Mouse (Mus musculus): ENCODE data around the gene Nme2.

The Nme2 gene

DNA sequence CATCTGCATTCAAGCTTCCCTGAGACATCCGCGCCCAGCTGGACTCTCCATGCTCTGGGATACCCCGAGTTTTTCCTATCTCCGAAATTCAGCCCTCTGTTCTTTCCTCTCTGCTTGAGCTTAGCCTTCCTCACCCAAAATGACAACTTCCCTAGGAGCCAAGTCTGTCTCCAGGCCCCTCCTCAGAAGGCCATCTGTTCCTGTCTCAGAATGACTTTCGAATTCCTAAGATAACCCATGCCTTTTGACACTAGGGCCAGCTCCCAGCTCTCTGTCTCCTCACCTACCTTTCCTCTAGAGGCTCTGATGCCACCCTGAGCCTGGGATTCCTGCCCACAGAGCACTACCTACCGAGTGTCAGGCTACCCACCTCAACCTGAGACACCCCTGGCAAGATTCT is at the start of gene Nme2:
TSS of gene Nme2 (minus strand) at position 101 of the 400 bp plus-strand sequence.
- DNase-seq (ENCODE audit: low spot score in 2 of 2), result no peak

DNA sequence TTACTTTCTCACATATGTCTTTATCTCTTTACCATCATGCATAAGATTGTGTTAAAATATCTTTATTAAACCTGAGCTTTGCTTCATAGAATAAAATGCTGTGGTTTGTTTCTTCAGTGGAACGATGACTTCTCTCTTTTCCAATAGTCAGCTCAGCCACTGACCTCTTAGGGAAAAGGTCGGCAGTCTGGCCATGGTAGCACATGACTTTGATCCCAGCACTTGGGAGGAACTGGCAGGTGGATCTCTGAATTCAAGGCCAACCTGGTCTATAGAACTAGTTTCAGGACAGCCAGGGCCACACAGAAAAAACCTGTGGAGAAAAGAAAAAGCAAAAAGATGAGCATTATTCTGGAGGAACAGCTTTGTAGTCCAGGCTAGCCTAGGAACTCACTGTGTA is 47.3 kb upstream of the Nme2 start:
- DNase-seq (ENCODE audit: low spot score in 2 of 2), result no peak

DNA sequence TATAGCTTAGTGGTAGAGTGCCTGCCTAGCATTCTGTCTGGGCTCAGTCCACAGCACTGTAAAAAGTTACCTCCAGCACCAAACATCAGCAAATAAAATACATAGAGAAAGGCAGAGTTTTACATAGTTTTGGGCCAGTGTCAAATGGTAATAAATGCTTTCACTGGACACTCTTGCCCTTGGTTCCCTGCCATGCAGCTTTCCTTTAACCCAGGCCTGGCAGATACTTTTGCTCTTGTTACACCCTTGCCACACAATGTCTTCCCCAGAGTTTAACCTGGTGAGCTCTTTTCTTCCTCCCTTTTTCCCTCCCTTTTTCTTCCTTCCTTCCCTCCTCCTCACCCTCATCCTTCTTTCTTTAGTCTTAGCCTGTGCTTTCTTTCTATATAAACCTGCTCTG is 43.2 kb upstream of the Nme2 start:
- no peak for DNase-seq (ENCODE audit: low spot score in 2 of 2)

DNA sequence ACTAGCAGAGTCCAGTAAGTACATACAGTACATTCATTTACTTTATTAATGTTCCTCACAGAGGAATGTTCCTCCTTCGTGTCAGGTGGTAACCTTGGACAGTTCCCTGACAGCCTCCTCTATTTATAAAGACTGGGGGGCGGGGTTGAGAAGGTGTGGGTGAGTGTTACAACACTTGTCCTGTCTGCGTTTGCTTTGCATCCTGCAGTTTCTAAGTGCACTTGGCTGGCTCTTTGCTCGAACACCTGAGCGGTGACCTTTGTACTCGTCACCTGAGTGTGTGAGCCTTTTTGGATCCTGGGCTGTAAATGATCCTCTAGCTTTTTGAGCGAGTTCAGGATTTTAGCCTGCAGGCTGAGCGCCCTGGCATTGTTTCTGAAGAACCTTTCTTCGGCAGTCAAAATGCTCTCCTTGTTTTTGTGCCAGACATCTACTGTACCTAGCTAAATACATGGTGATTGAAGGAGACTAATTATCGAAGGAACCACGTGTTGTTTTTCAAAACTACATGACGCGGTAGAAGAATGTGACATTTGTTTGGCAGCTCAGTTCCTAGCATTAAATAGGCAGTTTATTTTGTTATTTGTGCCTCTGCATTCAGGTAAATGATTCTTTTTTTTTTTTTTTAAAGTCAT is 41.2 kb upstream of the Nme2 start:
- DNase-seq (ENCODE audit: low spot score in 2 of 2), result no peak

DNA sequence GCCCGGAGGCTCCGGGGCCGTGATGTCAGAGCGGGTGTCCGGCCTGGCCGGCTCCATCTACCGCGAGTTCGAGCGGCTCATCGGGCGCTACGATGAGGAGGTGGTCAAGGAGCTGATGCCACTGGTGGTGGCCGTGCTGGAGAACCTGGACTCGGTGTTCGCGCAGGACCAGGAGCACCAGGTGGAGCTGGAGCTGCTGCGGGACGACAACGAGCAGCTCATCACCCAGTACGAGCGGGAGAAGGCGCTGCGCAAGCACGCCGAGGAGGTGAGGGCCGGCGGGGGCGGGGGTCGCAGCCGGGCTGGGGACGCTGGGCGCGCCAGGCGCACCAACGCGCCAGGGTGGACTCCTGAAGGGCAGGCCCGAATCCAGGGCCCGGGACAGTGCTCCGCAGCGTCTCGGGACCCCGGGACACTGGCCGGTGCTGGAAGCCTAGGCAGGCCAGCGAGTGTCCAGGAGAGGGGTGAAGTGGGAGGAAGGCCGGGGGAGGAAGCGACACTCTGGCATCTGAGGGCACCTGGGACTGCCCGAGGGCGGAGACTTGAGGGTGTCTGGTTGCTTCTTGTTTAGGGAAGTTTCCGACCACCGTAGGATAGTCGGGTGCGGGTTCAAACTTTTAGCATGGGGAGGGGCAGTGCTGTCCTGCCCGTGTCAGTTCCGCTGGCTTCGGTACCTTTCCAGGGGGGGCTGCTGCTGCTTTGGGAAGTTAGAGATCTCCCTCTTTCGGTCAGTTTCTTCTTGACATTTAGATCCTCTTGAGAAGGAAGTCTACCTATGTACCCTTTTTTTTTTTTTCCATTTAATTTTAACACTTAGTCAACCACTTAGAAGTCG is 40.5 kb upstream of the Nme2 start:
- no peak for DNase-seq (ENCODE audit: low spot score in 2 of 2)

DNA sequence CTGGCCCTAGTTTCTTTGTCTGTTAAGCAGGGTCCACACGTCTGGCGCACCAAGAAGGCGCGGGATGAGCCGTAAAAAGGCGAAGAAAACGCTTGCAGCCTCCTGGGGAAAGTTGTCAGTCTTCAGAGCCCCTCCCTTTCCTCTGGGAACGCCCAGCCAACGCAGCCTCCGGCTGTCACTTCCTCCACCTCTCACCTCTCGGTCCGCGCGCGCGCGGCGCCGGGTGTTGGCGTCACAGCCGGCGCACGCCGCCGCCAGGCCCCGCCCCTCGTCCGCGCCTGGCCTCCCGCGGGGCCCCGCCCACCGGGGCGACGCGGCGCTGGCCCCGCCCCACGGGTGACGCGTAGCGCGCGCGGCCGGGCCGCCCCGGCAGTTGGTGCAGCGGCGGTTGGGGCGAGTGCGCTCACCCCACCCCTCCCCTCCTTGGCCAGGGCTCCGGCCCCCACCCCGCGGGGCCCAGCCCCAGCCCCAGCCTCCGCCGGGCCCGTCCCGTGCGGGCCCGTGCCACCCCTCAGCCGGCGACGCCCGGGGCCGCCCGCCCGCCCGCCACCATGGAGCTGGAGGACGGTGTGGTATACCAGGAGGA is 39.8 kb upstream of the Nme2 start, which contains the start of gene Spag9:
TSS of gene Spag9 (plus strand) at position 372 of the 586 bp plus-strand sequence.
- peak; percentile 94 to 95 for DNase-seq (ENCODE audit: low spot score in 2 of 2)

DNA sequence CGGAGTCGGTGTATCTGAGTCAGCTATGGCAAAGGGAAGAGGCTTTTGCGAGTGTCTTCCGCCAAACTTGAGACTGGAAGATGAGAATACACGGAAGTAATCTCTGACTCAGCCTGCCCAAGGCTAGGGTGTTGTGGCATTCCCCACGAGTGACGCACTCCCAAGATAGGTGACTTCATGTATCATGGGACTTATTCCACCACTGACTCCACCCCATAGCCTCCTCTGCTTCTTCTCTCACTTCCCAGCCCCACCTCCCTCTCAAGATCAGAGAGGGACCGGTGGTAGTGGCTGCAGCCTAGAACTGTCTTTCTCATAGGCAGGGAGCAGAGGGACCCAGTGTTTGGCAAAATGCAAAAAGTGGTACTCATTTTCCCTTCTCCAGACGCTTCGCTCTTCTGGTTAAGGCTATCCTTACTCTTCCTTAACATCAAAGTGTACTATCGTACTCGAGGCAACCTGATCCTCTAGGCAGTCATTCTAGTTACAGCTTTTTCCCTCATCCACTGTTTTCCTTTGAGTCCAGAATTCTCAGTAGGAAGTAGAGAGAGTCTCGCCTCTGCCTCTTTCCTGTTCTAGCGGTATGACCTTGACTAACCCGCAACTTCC is 39.2 kb upstream of the Nme2 start:
- peak; percentile 78 to 80 for DNase-seq (ENCODE audit: low spot score in 2 of 2)

DNA sequence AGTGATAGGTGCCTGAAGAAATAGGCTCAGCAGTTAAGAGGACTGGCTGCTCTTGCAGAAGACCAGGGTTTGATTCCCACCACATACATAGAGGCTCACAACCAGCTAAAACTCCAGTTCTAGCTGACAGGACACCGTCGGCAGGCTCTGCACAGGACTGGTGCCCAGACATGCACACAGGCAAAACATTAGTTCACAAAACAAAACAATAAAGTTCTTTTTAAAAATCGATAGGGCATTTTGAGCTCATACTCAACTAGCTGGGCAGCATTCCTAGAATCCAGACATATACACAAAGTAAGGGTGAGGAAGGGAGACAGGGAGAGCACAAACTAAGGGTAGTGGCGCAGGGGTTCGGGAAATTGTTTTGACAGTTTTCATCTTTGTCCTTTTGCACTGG is 38.5 kb upstream of the Nme2 start:
- DNase-seq (ENCODE audit: low spot score in 2 of 2), result no peak

DNA sequence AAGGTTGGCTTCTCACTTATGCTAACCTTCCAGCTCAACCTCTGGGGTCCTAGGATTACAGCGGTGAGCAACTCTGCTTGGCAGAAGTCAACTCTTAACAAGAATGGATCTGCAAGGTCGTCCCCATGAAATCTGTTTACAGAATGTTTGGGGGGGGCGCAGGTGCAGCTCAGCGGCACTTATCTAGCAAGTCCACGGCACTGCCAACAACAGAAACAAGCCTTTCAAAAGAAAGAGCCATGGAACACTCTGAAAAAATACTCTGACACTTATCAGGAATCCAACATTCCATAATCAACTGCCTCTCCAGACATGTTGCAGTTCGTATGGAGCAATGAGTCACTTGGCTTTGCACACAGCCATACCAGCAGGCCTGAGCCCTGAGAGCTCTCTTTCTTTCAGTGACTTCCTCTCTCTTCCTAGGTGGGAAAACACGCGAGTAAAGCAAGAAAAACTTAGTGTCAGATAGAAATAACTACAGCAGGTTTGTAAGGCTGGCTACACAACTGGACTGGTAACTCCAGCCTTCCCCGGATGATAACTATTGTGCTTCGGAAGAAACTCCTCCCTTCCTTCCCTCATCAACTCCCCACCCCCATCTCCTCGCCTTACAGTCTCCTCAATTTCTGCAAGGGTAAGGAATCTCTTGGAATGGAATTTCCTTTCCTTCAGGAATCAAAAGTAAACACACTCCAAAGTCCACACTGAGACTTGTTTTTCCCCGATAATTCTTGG is 32.4 kb upstream of the Nme2 start:
- no peak for DNase-seq (ENCODE audit: low spot score in 2 of 2)

DNA sequence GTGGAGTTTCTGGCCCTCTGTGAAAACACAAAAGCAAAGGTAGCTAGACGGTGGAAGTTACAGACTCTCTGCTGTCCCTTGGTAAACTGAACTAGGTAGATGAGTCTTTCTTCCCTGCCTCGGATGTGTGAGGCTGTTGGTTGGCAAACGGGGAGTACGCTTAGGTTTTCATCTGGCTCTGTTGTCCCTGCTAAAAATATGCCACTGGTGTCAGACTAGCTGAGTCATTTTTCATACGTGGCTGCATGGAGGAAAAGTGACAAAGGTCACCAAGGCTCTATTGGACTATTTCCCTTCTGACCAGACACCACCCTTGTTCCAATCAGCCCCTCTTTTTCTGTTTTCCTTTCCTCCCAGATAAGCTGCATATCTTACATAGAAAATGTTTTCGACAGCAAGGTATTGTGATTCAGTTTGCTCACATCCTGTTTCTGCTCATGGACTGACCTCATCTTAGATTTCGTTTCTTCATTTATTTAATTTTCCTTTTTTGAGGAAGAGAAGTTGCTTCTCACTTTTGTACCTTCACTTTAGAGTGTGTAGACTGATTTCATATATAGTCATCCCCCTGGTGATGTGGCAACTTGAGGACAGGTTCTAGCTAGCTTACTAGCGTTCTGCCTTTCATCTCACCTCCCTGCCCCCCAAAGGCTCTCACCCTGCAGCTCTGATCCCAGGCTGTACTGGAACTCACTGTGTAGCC is 31.7 kb upstream of the Nme2 start:
- no peak for DNase-seq (ENCODE audit: low spot score in 2 of 2)

DNA sequence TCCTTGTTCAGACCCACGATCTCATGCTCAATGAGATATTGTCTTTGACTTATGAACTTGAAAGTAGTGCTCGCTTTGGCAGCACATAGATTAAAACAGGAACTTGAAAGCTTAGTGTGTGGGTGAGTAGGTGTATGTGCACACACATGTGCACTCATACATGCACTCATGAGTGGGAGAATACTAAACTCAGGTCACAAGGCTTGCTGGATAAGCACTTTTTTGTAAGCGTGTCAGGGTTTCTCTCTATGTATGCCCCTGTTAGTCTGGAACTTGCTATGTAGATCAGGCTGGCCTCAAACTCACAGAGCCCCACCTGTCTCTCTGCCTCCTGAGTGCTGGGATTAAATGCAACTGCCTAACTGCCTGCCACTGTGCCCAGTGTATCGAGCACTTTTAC is 31.0 kb upstream of the Nme2 start:
- no peak for DNase-seq (ENCODE audit: low spot score in 2 of 2)

DNA sequence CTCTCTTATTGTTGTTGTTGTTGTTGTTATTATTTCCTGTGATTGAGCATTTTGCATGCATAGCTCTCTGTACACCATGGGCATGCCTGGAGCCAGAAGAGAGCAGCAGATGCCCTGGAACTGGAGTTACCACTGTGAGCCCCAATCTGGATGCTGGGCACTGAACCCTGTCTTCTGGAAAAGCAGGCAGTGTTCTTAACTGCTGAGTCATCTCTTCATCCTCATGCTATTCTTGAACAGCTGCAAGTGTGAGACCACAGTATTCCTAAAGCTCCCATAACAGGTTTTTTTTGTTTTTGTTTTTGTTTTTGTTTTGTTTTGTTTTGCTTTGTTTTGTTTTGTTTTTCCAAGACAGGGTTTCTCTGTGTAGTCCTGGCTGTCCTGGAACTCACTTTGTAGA is 30.2 kb upstream of the Nme2 start:
- DNase-seq (ENCODE audit: low spot score in 2 of 2), result no peak

DNA sequence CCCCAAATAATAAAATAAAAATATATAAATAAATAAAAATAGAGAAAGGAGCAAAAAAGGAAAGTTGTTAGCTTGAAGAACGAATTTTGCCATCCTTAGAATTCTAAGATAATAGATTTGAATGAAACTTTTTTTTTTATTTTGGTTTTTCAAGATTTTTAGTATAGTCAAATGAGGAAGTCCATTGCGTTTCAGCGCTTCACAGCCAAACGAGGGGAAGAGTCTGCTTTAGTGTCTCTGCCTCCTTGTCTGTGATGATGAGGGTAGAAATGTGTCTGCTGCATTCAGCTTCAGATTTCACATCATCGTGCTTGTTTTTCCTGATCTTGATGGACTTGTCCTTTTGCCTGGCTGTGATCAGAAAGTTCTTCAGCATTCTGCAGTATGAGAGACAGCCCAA is 29.2 kb upstream of the Nme2 start:
- no peak for DNase-seq (ENCODE audit: low spot score in 2 of 2)

DNA sequence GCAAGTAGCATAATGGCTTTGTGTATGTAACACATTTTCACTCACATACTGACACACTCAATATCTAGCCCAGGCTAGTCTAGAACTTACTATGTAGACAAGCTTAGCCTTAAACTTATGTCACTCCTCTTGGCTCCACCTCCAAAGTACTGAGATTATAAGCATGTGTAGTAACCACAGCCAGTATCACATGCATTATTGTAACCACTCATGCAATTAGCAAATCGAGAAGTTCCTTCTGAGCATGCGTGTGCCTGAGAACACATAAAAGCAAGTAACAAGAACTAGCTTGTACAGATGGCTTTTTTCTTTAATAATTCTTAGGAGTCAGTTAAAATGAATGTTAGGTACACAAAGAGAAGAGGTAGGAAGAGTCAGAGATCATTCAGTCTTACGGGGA is 28.6 kb upstream of the Nme2 start:
- no peak for DNase-seq (ENCODE audit: low spot score in 2 of 2)

DNA sequence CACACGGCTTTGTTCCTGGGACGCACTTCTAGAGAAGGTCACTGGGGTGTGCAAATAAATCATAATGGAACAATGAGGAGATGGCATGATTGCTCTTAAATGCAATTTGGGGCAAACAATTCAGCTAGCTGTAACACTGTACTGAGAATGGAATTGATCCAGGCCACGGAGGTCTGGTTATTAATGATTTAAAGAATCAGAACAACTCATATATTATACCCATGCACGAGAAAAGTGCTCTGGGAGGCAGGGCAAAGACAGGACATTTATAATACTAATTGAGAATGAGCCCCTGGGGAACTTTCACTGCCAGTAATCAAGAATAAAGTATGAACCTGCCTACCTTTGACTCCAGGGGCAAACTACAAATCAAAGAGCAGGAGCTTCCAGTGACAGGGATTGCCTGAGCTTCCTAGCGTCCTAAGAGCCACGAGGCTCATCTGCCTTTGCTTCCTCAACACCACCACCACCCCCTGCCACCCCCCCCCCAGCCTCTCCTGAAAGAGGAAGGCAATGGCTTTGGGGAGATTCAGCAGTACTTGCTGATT is 23.5 kb upstream of the Nme2 start:
- no peak for DNase-seq (ENCODE audit: low spot score in 2 of 2)

DNA sequence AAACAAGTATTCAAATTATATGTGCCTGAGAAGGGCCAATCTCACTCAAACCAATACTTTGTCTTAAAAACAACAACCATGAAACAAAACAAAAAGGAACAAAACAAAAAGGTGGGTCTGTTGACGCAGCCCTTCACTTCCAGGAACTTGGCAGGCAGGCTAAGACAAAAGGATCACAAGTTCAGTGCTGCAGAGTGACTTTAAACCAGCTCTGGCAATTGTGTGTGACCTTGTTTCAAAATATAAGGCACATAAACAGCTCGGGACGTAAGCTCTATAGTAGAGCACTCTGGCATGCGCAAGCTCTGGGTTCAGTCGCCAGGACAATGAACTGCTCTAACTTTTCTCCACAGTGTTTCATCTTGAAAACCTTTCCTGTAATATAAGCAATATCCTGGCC is 16.9 kb upstream of the Nme2 start:
- DNase-seq (ENCODE audit: low spot score in 2 of 2), result no peak

DNA sequence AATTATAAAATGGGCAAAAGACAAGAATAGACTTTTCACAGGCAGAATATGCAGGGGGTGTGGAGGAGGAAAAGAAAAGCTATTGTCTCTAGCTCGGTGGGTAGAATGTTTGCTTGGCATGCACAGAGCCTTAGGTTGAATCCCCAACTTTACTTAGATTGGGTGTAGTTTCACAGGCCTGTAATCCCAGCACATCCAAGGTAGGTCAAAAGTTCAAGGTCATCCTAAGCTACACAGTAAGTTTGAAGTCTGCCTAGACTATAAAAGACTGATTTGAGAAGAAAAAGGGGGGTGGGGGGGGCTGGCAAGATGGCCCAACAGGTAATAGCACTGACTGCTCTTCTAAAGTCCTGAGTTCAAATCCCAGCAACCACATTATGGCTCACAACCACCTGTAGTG is 13.7 kb upstream of the Nme2 start:
- DNase-seq (ENCODE audit: low spot score in 2 of 2), result no peak

DNA sequence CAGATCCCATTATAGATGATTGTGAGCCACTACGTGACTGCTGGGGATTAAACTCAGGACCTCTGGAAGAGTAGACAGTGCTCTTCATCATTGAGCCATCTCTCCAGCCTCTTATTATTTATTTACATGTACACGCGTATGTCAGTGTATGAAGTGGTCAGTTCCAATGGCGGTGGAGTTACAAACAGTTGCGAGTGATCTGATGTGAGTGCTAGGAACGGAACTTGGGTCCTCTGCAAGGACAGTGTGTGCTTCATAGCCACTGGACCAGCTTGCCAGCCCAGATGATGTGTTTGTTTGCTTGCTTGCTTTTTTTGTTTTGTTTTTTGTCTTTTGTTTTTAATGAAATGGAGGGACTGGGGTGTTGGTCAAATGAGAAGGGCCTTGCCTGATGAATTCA is 13.1 kb upstream of the Nme2 start:
- DNase-seq (ENCODE audit: low spot score in 2 of 2), result no peak

DNA sequence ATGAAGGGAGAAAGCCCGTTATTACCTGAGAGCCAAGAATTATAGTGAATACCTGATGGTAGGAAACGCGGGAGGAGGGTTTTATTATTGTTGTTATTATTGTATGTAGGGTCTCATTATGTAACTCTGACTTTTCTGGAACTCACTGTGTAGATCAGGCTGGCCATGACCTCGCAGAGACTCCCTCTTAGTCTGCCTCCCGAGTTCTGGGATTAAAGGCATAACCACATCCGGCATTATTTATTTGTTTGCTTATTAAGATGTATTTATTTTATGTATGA is 12.7 kb upstream of the Nme2 start:
- no peak for DNase-seq (ENCODE audit: low spot score in 2 of 2)

DNA sequence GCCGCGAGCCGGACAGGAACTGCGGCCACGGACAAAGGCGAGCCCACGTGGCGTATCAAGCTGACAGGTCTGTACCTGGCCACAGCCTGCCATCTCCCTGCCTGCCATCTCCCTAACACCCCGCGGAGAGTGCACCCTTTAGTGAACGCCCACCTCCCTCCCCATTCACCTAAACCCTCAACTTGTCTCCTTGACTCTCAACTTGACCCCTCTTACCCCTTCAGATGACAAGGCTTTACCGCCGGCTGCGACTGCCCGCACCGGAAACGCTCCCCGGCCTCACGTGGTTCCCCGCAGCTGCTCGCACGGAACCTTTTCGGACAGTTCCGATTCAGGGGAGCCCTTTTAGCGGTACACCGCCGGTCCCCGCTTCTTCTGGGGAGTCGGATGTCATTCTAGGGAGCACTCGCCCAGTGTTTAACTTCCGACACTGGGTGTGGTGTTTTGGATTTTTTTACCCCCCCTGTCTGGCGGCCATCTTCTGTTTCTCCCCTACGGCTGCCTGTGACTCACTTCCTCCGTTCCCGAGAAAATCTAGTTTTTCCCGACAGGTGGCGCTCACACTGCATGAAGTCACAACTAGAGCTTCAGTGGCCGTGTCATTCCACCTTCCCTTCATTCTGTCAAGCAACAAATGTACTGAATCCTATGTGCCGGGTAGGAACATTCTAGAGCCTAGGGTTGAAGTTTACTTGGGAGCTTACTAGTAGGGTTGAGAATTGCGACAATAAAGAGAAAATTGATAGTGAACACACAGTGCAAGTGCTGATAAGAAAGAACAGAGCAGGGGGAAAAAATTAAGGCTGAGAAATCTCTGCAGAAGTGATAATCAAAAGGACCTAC is 12.2 kb upstream of the Nme2 start, which contains the start of the genes Gm20390 and Nme1:
TSS of gene Gm20390 (minus strand) at position 289 of the 843 bp plus-strand sequence.
TSS of gene Nme1 (minus strand) at position 517 of the 843 bp plus-strand sequence.
- DNase-seq (ENCODE audit: low spot score in 2 of 2), result peak; percentile 94 to 96
